Mouse (Mus musculus): ENCODE results near the gene Sp6. TPM values are rescaled to one million over a fixed set of nuclear protein-coding genes. Genes with fewer than 3 reads are reported as not detected.

Gene Sp6
- polyA plus RNA-seq, 1 experiment from 2014 or later: 2.4 TPM

DNA sequence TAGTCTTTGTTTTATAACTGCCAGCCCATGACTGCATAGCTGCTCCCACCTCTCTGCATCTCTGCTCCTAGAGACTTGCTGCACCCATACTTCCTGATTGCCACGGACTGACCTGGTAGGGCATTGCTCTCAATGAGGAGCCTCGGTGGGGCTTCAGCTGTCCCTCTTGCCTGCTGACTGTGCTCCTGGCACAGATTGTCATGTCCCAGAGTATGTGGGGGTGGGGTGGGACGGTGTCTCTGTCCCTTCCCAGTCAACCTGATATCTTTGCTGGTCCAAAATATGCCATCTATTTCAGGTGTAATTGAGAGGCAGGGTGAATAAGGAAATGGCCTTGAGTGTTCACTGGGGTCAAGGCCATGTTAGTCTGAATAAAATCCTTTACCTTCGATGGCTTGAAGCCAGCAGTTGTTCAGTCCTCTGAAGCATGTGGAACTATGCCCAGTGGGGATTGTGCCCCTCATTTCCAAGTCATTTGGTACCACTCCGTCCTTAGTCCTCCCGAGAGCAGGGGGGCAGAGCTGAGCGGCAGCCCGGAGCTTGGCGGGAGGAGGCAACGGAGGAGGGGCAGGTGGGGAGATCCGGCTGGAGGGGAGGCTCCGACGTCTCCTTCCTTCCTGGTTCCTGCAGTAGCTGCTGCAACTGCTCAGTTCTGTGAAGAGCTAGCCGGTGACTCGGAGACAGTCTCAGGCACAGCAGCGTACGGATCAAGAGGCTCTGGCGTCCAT, 37.2 kb downstream of the Sp6 start, which contains the start of gene Osbpl7:
TSS of gene Osbpl7 (plus strand) at position 413 of the 728 bp plus-strand sequence.
- H3K4me1 ChIP-seq (ENCODE audit: control insufficient read depth, insufficient read depth, low read length): peaks cover 11% of the 10 kb centered on the region
- H3K4me3 ChIP-seq (ENCODE audit: low read depth, low read length): peak within 1 kb of the TSS; percentile 65
- H3K27ac ChIP-seq (replicated peaks; ENCODE audit: low read depth, low read length): no peak within 1 kb of the TSS
- H3K4me2 ChIP-seq (ENCODE audit: low read depth, severe bottlenecking): peak within 1 kb of the TSS; percentile 93
- ATAC-seq (ENCODE audit: insufficient number of reproducible peaks, low FRiP score, low TSS enrichment, low read depth) (peak; percentile 72; the same call in 1 of the 2 replicates), DNase-seq (ENCODE audit: low spot score) (peak; percentile 80)
- peaks cover 5% of the 10 kb centered on the region for H3K36me3 ChIP-seq (ENCODE audit: control insufficient read depth, insufficient read depth, low read length)
- 8% methylated on average over 18 of the region's 18 CpGs for WGBS
- H3K27me3 ChIP-seq (ENCODE audit: control insufficient read depth, insufficient read depth, low read length): no peaks in the 10 kb centered on the region
- H3K9ac ChIP-seq (ENCODE audit: low read length): peak within 1 kb of the TSS; percentile 74
- H3K9me3 ChIP-seq (ENCODE audit: control insufficient read depth, low read length): no peaks in the 10 kb centered on the region

DNA sequence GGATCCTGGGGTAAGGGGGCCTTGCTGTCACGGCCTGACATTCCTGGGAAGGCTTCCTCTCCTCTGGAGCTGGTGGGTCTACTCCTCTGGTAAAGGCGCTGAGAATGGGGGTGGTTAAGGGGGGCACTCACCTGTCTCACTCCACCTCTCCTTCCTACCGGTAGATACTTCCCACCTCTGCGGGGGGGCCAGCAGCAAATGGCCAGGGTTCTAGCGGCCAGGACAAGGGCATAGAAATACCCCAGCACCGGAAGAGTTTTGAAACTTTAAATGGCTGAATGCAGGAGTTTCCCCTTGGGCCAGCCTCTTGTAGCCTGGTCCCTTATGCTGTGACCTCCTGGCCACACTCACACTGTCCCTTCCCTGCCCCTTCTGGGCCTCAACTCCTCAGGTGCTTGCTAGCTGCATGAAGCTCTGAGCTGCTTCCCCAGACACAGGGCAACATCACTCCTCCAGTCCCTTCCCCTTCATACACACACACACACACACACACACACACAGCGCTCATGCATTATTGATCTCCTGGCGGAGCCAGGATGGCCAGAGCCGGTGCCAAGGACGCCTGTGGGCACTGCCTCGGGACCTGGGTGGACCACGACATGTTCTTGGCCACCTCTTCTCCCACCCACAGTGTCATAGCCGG, 37.9 kb downstream of the Sp6 start:
- Histone ChIP-seq H3K9me3 (ENCODE audit: control insufficient read depth, low read length) (no peaks in the 10 kb centered on the region), H3K4me1 (ENCODE audit: control insufficient read depth, insufficient read depth, low read length) (peaks cover 11% of the 10 kb centered on the region), H3K4me3 (ENCODE audit: low read depth, low read length) (peak overlapping the region; percentile 65), H3K36me3 (ENCODE audit: control insufficient read depth, insufficient read depth, low read length) (peaks cover 2% of the 10 kb centered on the region), H3K4me2 (ENCODE audit: low read depth, severe bottlenecking) (peak overlapping the region; percentile 93), H3K27ac (replicated peaks; ENCODE audit: low read depth, low read length) (no peak overlapping the region), H3K9ac (ENCODE audit: low read length) (peak overlapping the region; percentile 74), H3K27me3 (ENCODE audit: control insufficient read depth, insufficient read depth, low read length) (no peaks in the 10 kb centered on the region)
- DNase-seq (ENCODE audit: low spot score): no peak
- 0 out of 2 replicates have a peak, but pooled peaks have one; percentile 25 for ATAC-seq (ENCODE audit: insufficient number of reproducible peaks, low FRiP score, low TSS enrichment, low read depth)
- WGBS: 31% methylated on average over 13 of the region's 13 CpGs

GRCm38 (mm10) chr11:97052219-97052646, 39.0 kb downstream of the Sp6 start:
- ATAC-seq (ENCODE audit: insufficient number of reproducible peaks, low FRiP score, low TSS enrichment, low read depth): no peak
- no peak overlapping the region for H3K4me3 ChIP-seq (ENCODE audit: low read depth, low read length)
- H3K36me3 ChIP-seq (ENCODE audit: control insufficient read depth, insufficient read depth, low read length): peaks cover 3% of the 10 kb centered on the region
- peaks cover 11% of the 10 kb centered on the region for H3K4me1 ChIP-seq (ENCODE audit: control insufficient read depth, insufficient read depth, low read length)
- peak overlapping the region; percentile 4; the same call in 1 of the 2 replicates for H3K4me2 ChIP-seq (ENCODE audit: low read depth, severe bottlenecking)
- H3K9me3 ChIP-seq (ENCODE audit: control insufficient read depth, low read length): no peaks in the 10 kb centered on the region
- no peak for DNase-seq (ENCODE audit: low spot score)
- 22% methylated on average over 11 of the region's 11 CpGs for WGBS
- H3K27ac ChIP-seq (replicated peaks; ENCODE audit: low read depth, low read length): no peak overlapping the region
- no peak overlapping the region for H3K9ac ChIP-seq (ENCODE audit: low read length)
- H3K27me3 ChIP-seq (ENCODE audit: control insufficient read depth, insufficient read depth, low read length): no peaks in the 10 kb centered on the region

- H3K4me1 ChIP-seq (ENCODE audit: control insufficient read depth, insufficient read depth, low read length): no peaks in the 10 kb centered on the region
- no peak for DNase-seq (ENCODE audit: low spot score)
- H3K9me3 ChIP-seq (ENCODE audit: control insufficient read depth, low read length): no peaks in the 10 kb centered on the region
- no peak overlapping the region for H3K9ac ChIP-seq (ENCODE audit: low read length)
- H3K4me3 ChIP-seq (ENCODE audit: low read depth, low read length): no peak overlapping the region
- no peaks in the 10 kb centered on the region for H3K27me3 ChIP-seq (ENCODE audit: control insufficient read depth, insufficient read depth, low read length)
- no peak overlapping the region; the same call in 1 of the 2 replicates for H3K27ac ChIP-seq (replicated peaks; ENCODE audit: low read depth, low read length)
- ATAC-seq (ENCODE audit: insufficient number of reproducible peaks, low FRiP score, low TSS enrichment, low read depth): no peak
- 76% methylated on average over 9 of the region's 9 CpGs for WGBS
- no peak overlapping the region for H3K4me2 ChIP-seq (ENCODE audit: low read depth, severe bottlenecking)
- peaks cover 2% of the 10 kb centered on the region; the same call in 1 of the 2 replicates for H3K36me3 ChIP-seq (ENCODE audit: control insufficient read depth, insufficient read depth, low read length)
Measured at GRCm38 (mm10) chr11:97063274-97063920, 50.2 kb downstream of the Sp6 start.

GRCm38 (mm10) chr11:97063921-97064295, 50.7 kb downstream of the Sp6 start:
- WGBS: 90% methylated on average over 3 of the region's 3 CpGs
- Histone ChIP-seq H3K4me3 (ENCODE audit: low read depth, low read length) (no peak overlapping the region), H3K36me3 (ENCODE audit: control insufficient read depth, insufficient read depth, low read length) (peaks cover 2% of the 10 kb centered on the region; the same call in 1 of the 2 replicates), H3K4me2 (ENCODE audit: low read depth, severe bottlenecking) (no peak overlapping the region), H3K27me3 (ENCODE audit: control insufficient read depth, insufficient read depth, low read length) (no peaks in the 10 kb centered on the region), H3K9me3 (ENCODE audit: control insufficient read depth, low read length) (no peaks in the 10 kb centered on the region), H3K27ac (replicated peaks; ENCODE audit: low read depth, low read length) (no peak overlapping the region), H3K9ac (ENCODE audit: low read length) (no peak overlapping the region), H3K4me1 (ENCODE audit: control insufficient read depth, insufficient read depth, low read length) (no peaks in the 10 kb centered on the region)
- DNase-seq (ENCODE audit: low spot score) (no peak), ATAC-seq (ENCODE audit: insufficient number of reproducible peaks, low FRiP score, low TSS enrichment, low read depth) (no peak)

GRCm38 (mm10) chr11:97065538-97066295, 52.5 kb downstream of the Sp6 start:
- 85% methylated on average over 12 of the region's 12 CpGs for whole genome bisulfite sequencing
- H3K4me3 ChIP-seq (ENCODE audit: low read depth, low read length): no peak overlapping the region
- H3K4me2 ChIP-seq (ENCODE audit: low read depth, severe bottlenecking): no peak overlapping the region
- DNase-seq (ENCODE audit: low spot score): no peak
- no peak for ATAC-seq (ENCODE audit: insufficient number of reproducible peaks, low FRiP score, low TSS enrichment, low read depth)
- H3K9me3 ChIP-seq (ENCODE audit: control insufficient read depth, low read length): no peaks in the 10 kb centered on the region
- H3K27ac ChIP-seq (replicated peaks; ENCODE audit: low read depth, low read length): no peak overlapping the region
- H3K9ac ChIP-seq (ENCODE audit: low read length): no peak overlapping the region
- no peaks in the 10 kb centered on the region; the same call in 1 of the 2 replicates for H3K36me3 ChIP-seq (ENCODE audit: control insufficient read depth, insufficient read depth, low read length)
- H3K27me3 ChIP-seq (ENCODE audit: control insufficient read depth, insufficient read depth, low read length): no peaks in the 10 kb centered on the region
- no peaks in the 10 kb centered on the region for H3K4me1 ChIP-seq (ENCODE audit: control insufficient read depth, insufficient read depth, low read length)

GRCm38 (mm10) chr11:97066656-97067360, 53.6 kb downstream of the Sp6 start:
- peak; percentile 35 for DNase-seq (ENCODE audit: low spot score)

More at GRCm38 (mm10) chr11:97066656-97067360, 53.6 kb downstream of the Sp6 start:
- Histone ChIP-seq H3K27ac (replicated peaks; ENCODE audit: low read depth, low read length) (no peak overlapping the region), H3K9me3 (ENCODE audit: control insufficient read depth, low read length) (no peaks in the 10 kb centered on the region), H3K4me2 (ENCODE audit: low read depth, severe bottlenecking) (no peak overlapping the region), H3K27me3 (ENCODE audit: control insufficient read depth, insufficient read depth, low read length) (no peaks in the 10 kb centered on the region), H3K9ac (ENCODE audit: low read length) (no peak overlapping the region), H3K4me3 (ENCODE audit: low read depth, low read length) (no peak overlapping the region), H3K4me1 (ENCODE audit: control insufficient read depth, insufficient read depth, low read length) (no peaks in the 10 kb centered on the region), H3K36me3 (ENCODE audit: control insufficient read depth, insufficient read depth, low read length) (no peaks in the 10 kb centered on the region; the same call in 1 of the 2 replicates)
- ATAC-seq (ENCODE audit: insufficient number of reproducible peaks, low FRiP score, low TSS enrichment, low read depth): no peak
- whole genome bisulfite sequencing: 40% methylated on average over 22 of the region's 22 CpGs
